In the genomic region with DNA sequence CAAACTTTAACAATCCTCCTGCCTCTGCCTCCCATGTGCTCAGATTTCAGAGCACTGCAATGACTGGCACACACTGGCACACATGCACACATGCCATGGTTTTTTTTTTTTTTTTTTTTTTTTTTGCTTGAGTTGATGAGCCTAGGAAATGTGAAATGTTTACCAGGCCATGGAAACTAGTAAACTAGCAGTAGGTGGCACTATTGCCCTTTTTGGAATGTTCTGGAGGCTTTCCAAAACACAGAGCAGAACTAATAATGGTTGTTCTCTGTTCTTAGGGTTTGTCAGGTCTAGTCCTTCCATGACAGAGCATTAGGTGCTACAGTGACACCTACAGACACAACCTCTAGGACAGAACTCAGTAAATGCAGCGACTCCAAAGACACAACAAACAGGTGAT, we compare ENCODE assay signal across 8 mouse cellular contexts. TPM values are rescaled to one million over a fixed set of nuclear protein-coding genes. Genes with fewer than 3 reads are reported as not detected.
DNase-seq lines count a peak whose midpoint lies in the region; ATAC-seq lines count a peak whose summit lies in the region.

No protein-coding gene starts in this region.

- peak; percentile 74 for DNase-seq in hindbrain, embryonic 14.5 days (ENCODE audit: low spot score)
- DNase-seq in urinary bladder, postnatal 14 days (ENCODE audit: low spot score) = peak; percentile 22
- no peak for DNase-seq in urinary bladder, postnatal 10 days (ENCODE audit: low spot score)
- peak; percentile 59 for DNase-seq in cerebellum, adult 9-10 months

- no peak overlapping the region for H3K4me3 ChIP-seq in hindbrain, embryonic 14.5 days (replicated peaks; ENCODE audit: low read length)
- no peak overlapping the region for H3K4me3 ChIP-seq in hindbrain, embryonic 12.5 days

- H3K27me3 ChIP-seq in hindbrain, embryonic 14.5 days (ENCODE audit: control insufficient read depth, insufficient read depth, low read length) = no peaks in the 10 kb centered on the region
- H3K27me3 ChIP-seq in hindbrain, embryonic 12.5 days = no peaks in the 10 kb centered on the region

- peaks cover 59% of the 10 kb centered on the region for H3K36me3 ChIP-seq in hindbrain, embryonic 14.5 days (replicated peaks; ENCODE audit: control insufficient read depth, insufficient read depth)
- peaks cover 31% of the 10 kb centered on the region for H3K36me3 ChIP-seq in hindbrain, embryonic 12.5 days

- 89% methylated on average over 1 of the region's 1 CpGs for WGBS in hindbrain, embryonic 14.5 days
- 92% methylated on average over 1 of the region's 1 CpGs for WGBS in hindbrain, embryonic 12.5 days

- H3K4me1 ChIP-seq in hindbrain, embryonic 14.5 days (replicated peaks; ENCODE audit: control insufficient read depth, insufficient read depth, low read length) = no peaks in the 10 kb centered on the region
- H3K4me1 ChIP-seq in hindbrain, embryonic 12.5 days = no peaks in the 10 kb centered on the region

- no peak overlapping the region for H3K9ac ChIP-seq in hindbrain, embryonic 14.5 days
- H3K9ac ChIP-seq in hindbrain, embryonic 12.5 days = no peak overlapping the region

- no peaks in the 10 kb centered on the region for H3K9me3 ChIP-seq in hindbrain, embryonic 14.5 days (ENCODE audit: control insufficient read depth, low read length)
- no peaks in the 10 kb centered on the region for H3K9me3 ChIP-seq in hindbrain, embryonic 12.5 days (replicated peaks)

- no peak overlapping the region for H3K27ac ChIP-seq in hindbrain, embryonic 14.5 days
- no peak overlapping the region for H3K27ac ChIP-seq in hindbrain, embryonic 12.5 days

- no peak; the same call in 1 of the 2 replicates for ATAC-seq in hindbrain, embryonic 14.5 days (ENCODE audit: low FRiP score)
- no peak for ATAC-seq in hindbrain, embryonic 12.5 days (ENCODE audit: low FRiP score)
- ATAC-seq in megakaryocyte-erythroid progenitor cell, adult 5-6 weeks (replicated peaks; ENCODE audit: low FRiP score, low TSS enrichment, poor library complexity, severe bottlenecking) = peak; percentile 66
- ATAC-seq in monocyte, adult 5-6 weeks (replicated peaks; ENCODE audit: insufficient number of reproducible peaks, low FRiP score, low TSS enrichment, poor library complexity, severe bottlenecking) = no peak
- ATAC-seq in inflammation-experienced regulatory T-cells, adult 6 months = no peak

- H3K4me2 ChIP-seq in hindbrain, embryonic 14.5 days (replicated peaks) = no peak overlapping the region
- no peak overlapping the region for H3K4me2 ChIP-seq in hindbrain, embryonic 12.5 days (replicated peaks)

RNA-seq across cellular contexts. Expression of gene Atl2, which starts 33.9 kb away (rescaled TPM):
- 39.4 and 44.5 TPM in 2 replicates for polyA plus RNA-seq in hindbrain, embryonic 14.5 days (2014; fragmentation: Nextera tagmentation; extraction: Ambion mirVana)
- 36.3 and 39.3 TPM in 2 replicates for polyA plus RNA-seq in hindbrain, embryonic 12.5 days (2016; fragmentation: Nextera tagmentation; extraction: Ambion mirVana)
- 35.4 and 52.2 TPM in 2 replicates for total RNA-seq in megakaryocyte-erythroid progenitor cell, adult 5-6 weeks (2014; fragmentation: Nextera tagmentation)
- total RNA-seq in megakaryocyte-erythroid progenitor cell, adult 5-6 weeks (2017) = 41.9 and 50.5 TPM in 2 replicates
- 52.6 to 69.1 TPM (median 61.7 TPM) in 3 replicates for total RNA-seq in monocyte, adult 5-6 weeks (2017)
- 10 to 100 TPM; 11.7 to 15.6 (median 14.0) TPM for polyA plus RNA-seq in inflammation-experienced regulatory T-cells, adult 6 months (2017; shearing (Covaris generic))
